Mouse (Mus musculus): ENCODE measurements at regions not wholly inside any gene's neighbourhood (a gene's known extent, or its start where the extent isn't known, plus 50 kb on each side); places are given as distances from the start of the nearest gene placed in this dataset.
"Not testable (repeated sequence)": the region's sequence is repeated elsewhere in the genome, so short reads cannot be mapped to it uniquely, and the experiment has no call there.

- not testable (repeated sequence) for H3K36me3 ChIP-seq (ENCODE audit: control insufficient read depth, insufficient read depth, low read length); H3K9me3 ChIP-seq (ENCODE audit: control insufficient read depth, low read length); DNase-seq (ENCODE audit: low spot score); H3K27me3 ChIP-seq (replicated peaks; ENCODE audit: control insufficient read depth, insufficient read depth, low read length); ATAC-seq (replicated peaks; ENCODE audit: low FRiP score); H3K4me2 ChIP-seq; H3K4me3 ChIP-seq (ENCODE audit: low read depth, low read length); H3K4me1 ChIP-seq (replicated peaks; ENCODE audit: control insufficient read depth, insufficient read depth, low read length); H3K27ac ChIP-seq (ENCODE audit: low read depth, low read length); H3K9ac ChIP-seq (ENCODE audit: low read depth, low read length)
- WGBS = 75% methylated on average over 8 of the region's 14 CpGs
Measured at GRCm38 (mm10) chr6:47745856-47746255, 67.4 kb downstream of the Pdia4 start.

GRCm38 (mm10) chr6:47743856-47744255 lies 69.4 kb downstream of the Pdia4 start:
- not testable (repeated sequence) for H3K27ac ChIP-seq (ENCODE audit: low read depth, low read length); H3K9ac ChIP-seq (ENCODE audit: low read depth, low read length); H3K9me3 ChIP-seq (ENCODE audit: control insufficient read depth, low read length); ATAC-seq (replicated peaks; ENCODE audit: low FRiP score); H3K4me1 ChIP-seq (replicated peaks; ENCODE audit: control insufficient read depth, insufficient read depth, low read length); DNase-seq (ENCODE audit: low spot score); H3K27me3 ChIP-seq (replicated peaks; ENCODE audit: control insufficient read depth, insufficient read depth, low read length); H3K4me2 ChIP-seq; H3K36me3 ChIP-seq (ENCODE audit: control insufficient read depth, insufficient read depth, low read length); H3K4me3 ChIP-seq (ENCODE audit: low read depth, low read length)
- no CpG with 5 or more reads among the region's 20 CpGs for WGBS

GRCm38 (mm10) chr6:47740216-47740615 lies 73.0 kb downstream of the Pdia4 start:
- not testable (repeated sequence) for H3K4me1 ChIP-seq (replicated peaks; ENCODE audit: control insufficient read depth, insufficient read depth, low read length); H3K27me3 ChIP-seq (replicated peaks; ENCODE audit: control insufficient read depth, insufficient read depth, low read length); H3K36me3 ChIP-seq (ENCODE audit: control insufficient read depth, insufficient read depth, low read length); H3K9ac ChIP-seq (ENCODE audit: low read depth, low read length); ATAC-seq (replicated peaks; ENCODE audit: low FRiP score); H3K9me3 ChIP-seq (ENCODE audit: control insufficient read depth, low read length); H3K27ac ChIP-seq (ENCODE audit: low read depth, low read length)
- DNase-seq (ENCODE audit: low spot score) = peak; percentile 37
- H3K4me3 ChIP-seq (ENCODE audit: low read depth, low read length) = peak overlapping the region; percentile 41
- WGBS = 8% methylated on average over 17 of the region's 47 CpGs
- H3K4me2 ChIP-seq = peak overlapping the region; percentile 49

DNA sequence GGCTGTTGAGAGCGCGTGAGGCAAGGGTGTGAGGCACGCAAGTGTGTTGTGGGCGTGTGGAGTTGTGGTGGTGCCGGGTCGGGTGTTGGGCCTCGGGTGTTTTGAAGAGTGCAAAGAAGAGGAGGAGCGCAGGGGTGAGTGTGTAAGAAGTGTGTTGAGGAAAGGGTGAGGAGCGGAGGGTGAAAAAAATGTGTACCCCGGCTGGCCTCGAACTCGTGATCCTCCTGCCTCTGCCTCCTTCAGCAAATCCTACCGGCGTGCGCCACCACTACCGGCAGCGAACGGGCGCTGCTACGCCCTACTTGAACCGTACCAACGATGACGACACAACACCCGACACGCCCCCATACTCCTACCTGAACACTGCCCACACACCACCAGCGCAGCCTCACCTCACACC lies 73.5 kb downstream of the Pdia4 start:
- not testable (repeated sequence) for H3K27ac ChIP-seq (ENCODE audit: low read depth, low read length); H3K9ac ChIP-seq (ENCODE audit: low read depth, low read length); H3K9me3 ChIP-seq (ENCODE audit: control insufficient read depth, low read length); H3K36me3 ChIP-seq (ENCODE audit: control insufficient read depth, insufficient read depth, low read length); H3K27me3 ChIP-seq (replicated peaks; ENCODE audit: control insufficient read depth, insufficient read depth, low read length); H3K4me1 ChIP-seq (replicated peaks; ENCODE audit: control insufficient read depth, insufficient read depth, low read length); H3K4me2 ChIP-seq; H3K4me3 ChIP-seq (ENCODE audit: low read depth, low read length); DNase-seq (ENCODE audit: low spot score); ATAC-seq (replicated peaks; ENCODE audit: low FRiP score)
- WGBS = 9% methylated on average over 10 of the region's 26 CpGs

GRCm38 (mm10) chr6:47737972-47738371 lies 75.3 kb downstream of the Pdia4 start:
- H3K27ac ChIP-seq (ENCODE audit: low read depth, low read length); H3K4me1 ChIP-seq (replicated peaks; ENCODE audit: control insufficient read depth, insufficient read depth, low read length); H3K36me3 ChIP-seq (ENCODE audit: control insufficient read depth, insufficient read depth, low read length); H3K27me3 ChIP-seq (replicated peaks; ENCODE audit: control insufficient read depth, insufficient read depth, low read length); H3K4me2 ChIP-seq; H3K9me3 ChIP-seq (ENCODE audit: control insufficient read depth, low read length); H3K9ac ChIP-seq (ENCODE audit: low read depth, low read length); DNase-seq (ENCODE audit: low spot score); ATAC-seq (replicated peaks; ENCODE audit: low FRiP score); H3K4me3 ChIP-seq (ENCODE audit: low read depth, low read length): not testable (repeated sequence)
- WGBS = no CpG with 5 or more reads among the region's 3 CpGs
